Mouse (Mus musculus): ENCODE data around the gene Tmem143. TPM values are rescaled to one million over a fixed set of nuclear protein-coding genes. Genes with fewer than 3 reads are reported as not detected.
A peak's percentile ranks its signal among the peaks of the same experiment; 100 is the strongest.
"Not testable (repeated sequence)": the region's sequence is repeated elsewhere in the genome, so short reads cannot be mapped to it uniquely, and the experiment has no call there.

The Tmem143 gene
- polyA plus RNA-seq, 1 experiment = 28.7 TPM

DNA sequence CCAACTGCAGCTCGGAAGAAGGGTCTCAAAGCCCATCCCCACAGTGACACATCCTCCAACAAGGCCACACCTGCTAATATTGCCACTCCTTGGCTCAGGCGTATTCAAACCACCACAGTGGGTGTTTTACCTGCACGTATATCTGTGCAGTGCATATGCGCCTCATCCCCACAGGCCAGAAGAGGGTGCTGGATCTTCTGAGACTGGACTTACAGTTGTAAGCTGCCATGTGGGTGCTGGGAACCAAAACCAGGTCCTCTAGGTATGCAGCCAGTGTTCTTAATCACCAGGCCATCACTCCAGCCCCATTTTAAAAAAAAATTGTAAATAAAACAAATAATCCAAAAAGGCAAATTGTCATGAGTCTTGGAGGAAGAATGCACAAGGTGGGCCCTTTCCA, 16.2 kb upstream of the Tmem143 start:
- 95% methylated on average over 4 of the region's 4 CpGs for WGBS
- no peak for DNase-seq (ENCODE audit: low read depth, low spot score)

DNA sequence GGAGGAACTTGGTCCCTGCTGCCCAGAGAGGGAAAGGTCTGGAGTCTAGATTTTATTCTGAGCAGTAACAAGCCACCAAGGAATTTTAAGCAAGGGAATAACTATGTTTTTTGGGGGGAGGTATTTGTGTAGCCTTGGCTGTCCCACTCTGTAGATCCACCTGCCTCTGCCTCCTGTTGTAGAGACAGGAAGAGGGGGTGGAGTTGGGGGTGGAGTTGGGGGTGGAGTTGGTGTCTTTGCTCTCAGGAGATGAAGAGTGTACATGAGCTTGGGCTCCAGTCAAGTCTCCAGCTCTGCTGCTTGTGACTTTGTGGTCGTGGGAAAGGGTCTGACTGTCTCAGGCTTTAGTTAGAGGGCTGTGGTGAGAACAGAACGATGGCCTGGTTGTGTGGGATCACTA, 15.7 kb upstream of the Tmem143 start:
- WGBS = 93% methylated on average over 2 of the region's 2 CpGs
- DNase-seq (ENCODE audit: low read depth, low spot score) = no peak

DNA sequence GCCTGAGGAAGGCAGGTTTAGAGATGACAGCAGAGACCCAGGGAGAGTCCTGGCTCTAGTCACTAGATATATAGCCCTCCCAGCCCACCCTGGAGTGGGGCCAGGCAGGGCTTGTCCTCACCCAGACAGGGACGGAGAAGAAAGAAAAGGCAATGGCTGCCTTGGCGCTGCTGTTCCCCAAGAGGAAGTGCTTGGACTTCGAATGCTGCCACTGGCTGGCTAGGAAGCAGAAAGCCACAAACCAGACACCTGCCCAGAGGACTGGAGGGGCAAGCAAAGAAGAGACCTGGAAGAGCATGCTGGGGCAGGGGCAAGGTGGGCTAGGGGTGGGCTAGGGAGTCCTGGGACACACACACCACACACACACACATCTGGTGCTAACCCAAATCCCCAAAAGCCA, 9.5 kb upstream of the Tmem143 start:
- WGBS = 38% methylated on average over 3 of the region's 3 CpGs
- DNase-seq (ENCODE audit: low read depth, low spot score) = no peak

DNA sequence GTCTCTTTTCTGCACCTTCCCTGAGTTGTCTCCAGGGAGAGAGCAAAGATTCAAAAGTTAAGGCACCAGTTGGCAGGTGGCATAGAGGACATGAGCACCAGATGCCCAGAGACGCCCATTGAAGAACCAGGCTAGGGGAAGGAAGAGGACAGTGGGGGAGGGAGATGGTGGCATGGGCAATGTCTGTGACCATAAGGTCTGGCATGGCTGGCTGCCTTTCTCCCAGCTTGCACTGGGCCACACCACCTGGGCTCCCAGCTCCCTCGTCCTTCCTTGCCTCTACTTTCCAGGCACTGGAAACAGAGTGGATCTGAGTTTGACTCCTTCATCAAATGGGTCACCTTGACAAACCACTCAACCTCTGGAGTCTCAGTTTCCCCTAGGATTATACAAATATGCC, 4.1 kb upstream of the Tmem143 start:
- WGBS = 88% methylated on average over 2 of the region's 2 CpGs
- no peak for DNase-seq (ENCODE audit: low read depth, low spot score)

DNA sequence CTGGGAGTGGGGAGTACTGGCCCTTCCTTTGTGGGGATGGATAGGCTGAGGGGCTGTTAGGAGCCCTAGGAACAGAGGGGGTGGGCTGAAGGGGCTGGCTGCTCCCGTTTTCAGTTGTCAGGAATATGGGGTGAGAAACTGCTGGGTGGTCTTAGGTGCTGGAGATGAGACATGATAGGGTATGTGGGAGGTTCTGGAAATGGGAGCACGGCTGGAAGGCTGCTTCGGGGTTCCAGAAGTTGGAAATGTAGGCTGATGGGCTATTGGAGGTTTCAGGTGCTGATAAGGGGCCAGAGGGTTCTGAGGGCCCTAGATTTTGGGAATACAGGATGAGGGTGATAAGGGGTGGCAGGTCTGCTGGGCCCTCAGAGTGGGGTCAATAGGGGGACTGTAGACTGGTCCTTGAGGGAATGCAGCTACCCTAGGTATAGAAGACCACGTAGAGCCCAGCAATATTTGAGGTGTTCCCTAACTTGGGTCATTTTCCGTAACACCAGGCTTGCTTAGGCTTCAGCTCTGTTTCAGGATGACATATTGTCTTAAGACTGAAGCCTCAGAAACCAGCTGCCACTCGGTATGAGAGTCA, 717 bp upstream of the Tmem143 start:
- WGBS = 70% methylated on average over 6 of the region's 6 CpGs

DNA sequence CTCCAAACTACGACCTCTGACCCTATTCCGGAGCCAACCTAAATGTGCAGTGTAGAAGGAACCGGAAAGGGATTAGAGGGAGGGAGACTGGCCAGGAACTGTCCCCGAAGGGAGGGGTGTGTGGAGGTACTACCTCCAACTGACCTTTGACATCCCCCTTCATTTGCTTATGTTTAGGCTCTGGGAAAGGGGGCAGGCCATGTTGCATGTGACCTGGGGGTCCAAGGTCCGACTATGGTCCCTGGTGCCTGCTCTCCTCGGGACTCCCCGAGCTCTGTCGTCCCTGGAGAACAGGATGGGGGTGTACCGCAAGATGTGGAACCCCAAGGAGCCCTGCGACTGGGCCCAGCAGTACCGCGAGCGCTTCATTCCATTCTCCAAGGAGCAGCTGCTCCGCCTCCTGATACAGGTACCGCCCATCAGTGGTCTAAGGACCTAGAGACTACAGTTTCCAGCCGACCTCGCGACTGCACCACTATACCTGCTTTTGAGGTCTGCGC, 567 bp downstream of the Tmem143 start:
- no peak for DNase-seq (ENCODE audit: low read depth, low spot score)
- WGBS = 1% methylated on average over 19 of the region's 19 CpGs

More for the DNA sequence above, 717 bp upstream of the Tmem143 start:
- no peak for DNase-seq (ENCODE audit: low read depth, low spot score)

DNA sequence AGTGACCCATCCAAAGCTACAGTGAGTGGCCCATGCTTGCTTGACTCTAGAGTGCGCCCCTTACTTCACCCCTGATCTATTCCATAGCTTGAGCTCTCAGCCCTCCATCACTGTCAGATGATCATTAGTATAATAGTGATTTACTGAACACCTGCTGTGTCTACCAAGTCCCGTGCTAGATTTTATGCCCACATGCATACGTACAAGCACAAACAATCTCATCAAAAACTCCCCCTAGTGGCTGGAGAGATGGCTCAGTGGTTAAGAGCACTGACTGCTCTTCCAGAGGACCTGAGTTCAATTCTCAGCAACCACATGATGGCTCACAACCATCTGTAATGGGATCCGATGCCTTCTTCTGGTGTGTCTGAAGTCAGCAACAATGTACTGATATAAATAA, 1.4 kb downstream of the Tmem143 start:
- 41% methylated on average over 4 of the region's 4 CpGs for WGBS
- not testable (repeated sequence) for DNase-seq (ENCODE audit: low read depth, low spot score)

DNA sequence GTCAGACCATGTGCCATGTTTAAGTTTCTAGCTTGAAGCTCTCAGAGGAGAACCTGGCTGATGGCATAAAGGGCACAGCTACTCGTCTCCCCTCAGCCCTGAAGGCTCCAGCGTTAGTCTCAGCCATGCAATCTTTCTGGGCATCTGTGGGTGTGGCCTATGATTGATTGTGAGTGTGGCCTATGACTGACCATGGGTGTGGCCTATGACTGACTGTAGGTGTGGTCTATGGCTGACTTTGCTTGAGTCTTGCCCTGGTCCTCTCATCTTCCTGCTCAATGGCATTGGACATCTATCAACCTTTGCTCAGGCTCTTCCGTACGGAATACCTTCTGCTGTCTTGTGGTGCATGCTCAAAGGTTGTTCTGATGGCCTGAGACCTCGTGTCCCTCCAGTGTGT, 4.8 kb downstream of the Tmem143 start:
- DNase-seq (ENCODE audit: low read depth, low spot score) = no peak

DNA sequence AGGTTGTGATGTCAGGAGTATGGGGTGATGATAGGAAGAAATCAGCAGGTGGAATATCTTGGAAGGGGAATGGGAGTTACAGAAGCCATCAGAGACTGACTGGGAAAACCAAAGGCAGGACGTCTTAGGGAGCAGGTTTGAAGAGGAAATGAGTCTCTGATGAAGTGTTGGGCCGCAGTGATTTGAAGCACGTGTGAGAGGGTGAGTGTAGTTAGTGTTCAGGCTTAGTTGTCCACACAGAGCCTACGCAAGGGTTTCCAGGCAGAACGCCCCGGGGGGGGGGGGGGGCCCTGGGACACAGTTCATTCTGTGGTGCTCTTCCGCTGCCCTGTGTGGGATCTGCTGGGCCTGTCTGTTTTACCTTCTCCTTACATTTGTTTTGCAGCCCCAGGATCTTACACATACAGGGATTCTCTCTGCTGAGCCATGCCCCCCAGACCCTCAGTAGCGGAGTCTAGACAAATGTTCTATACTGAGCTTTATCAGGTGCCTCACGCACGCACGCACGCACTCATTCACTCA, 5.8 kb downstream of the Tmem143 start:
- WGBS = 69% methylated on average over 12 of the region's 12 CpGs

More for the DNA sequence above, 4.8 kb downstream of the Tmem143 start:
- WGBS = 46% methylated on average over 5 of the region's 5 CpGs

DNA sequence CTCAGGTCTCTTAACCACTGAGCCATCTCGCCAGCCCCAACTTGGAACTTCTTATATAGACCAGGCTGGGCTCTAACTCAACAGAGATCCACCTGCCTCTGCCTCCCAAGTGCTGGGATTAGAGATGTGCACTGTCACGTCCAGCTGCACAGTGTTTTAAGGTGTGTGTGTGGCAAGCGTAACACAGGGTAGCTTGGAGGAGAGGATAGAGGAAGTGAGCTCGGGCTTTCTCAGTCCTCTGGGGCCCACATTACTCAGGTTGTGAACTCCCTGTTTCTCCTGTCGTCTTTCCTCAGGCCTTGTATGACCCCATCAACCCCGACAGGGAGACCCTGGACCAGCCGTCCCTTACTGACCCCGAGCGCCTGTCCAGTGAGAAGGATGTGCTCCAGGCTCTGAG, 9.9 kb downstream of the Tmem143 start:
- DNase-seq (ENCODE audit: low read depth, low spot score) = no peak
- 87% methylated on average over 9 of the region's 9 CpGs for WGBS

More for the DNA sequence above, 5.8 kb downstream of the Tmem143 start:
- DNase-seq (ENCODE audit: low read depth, low spot score) = no peak

DNA sequence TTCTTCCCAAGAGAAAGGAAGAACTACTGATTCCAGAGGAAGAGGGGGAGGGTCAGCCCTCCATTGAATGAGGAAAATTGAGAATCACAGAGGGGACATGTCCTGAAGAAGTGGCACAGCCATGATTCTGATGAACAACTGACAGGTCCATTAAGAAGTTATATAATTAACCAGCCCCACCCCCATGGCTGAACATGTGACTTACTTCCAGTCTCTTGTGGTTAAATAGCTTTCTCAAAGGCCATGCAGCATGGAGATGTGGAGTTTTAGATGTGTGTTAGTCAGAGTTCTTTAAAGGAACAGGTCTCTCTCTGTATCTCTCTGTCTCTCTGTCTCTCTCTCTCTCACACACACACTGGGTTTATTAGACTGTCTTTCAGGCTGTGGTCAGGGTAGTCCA, 11.6 kb downstream of the Tmem143 start:
- DNase-seq (ENCODE audit: low read depth, low spot score) = no peak

DNA sequence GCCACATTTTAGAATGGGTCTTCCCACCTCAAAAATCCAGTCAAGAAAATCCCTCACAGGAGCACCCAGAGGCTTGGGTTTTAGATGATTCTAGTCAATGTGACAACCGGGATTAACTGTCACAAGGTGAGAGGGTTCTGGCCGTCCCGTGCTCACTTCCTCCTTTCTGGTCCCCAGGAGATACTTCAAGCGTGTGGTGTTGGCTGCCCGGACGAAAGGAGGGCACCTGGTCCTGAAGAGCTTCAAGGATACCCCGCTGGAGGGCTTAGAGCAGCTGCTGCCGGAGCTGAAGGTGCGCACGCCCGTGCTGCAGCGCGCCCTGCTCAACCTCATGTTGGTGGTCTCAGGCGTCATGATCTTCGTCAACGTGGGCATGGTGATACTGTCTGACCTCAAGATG, 12.4 kb downstream of the Tmem143 start:
- no peak for DNase-seq (ENCODE audit: low read depth, low spot score)
- 94% methylated on average over 16 of the region's 16 CpGs for WGBS

DNA sequence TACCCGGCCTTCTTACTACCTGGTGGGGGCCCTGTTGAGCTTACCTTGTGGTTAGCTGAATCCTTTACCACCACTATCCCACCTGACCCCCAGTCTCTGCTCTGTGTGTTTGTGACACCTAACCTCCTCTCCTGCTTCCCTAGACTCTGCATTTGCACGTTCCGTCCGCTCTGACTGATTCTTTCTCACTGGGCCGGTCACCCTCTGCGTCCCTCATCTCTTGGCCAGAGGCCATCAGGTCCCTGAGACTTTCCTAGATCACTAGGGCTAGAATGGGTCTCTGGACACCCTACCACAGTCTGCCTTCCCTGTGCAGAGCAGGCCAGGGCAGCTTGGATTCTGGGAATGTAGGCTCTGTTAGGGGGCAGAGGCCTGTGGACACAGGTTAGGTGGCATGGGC, 17.3 kb downstream of the Tmem143 start:
- no peak for DNase-seq (ENCODE audit: low read depth, low spot score)
- WGBS = 90% methylated on average over 6 of the region's 6 CpGs

DNA sequence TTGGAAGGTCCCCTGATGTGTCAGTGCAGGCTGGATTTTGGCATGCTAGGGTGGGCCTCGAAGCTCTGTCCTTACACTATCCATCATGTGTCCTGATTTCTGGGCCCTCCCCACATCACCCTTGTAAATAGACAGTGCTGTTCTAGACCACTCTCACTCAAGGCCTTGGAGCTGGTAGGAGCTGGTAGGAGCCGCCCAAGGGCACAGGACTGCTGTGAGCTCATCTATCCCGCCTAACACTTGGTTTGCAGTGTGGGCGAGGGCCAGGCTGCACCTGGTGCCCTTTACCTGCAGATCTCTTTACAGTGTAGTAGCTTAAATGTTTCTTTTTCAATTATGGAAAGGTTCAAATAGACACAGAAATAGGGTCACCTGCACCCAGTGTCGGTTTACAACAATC, 18.3 kb downstream of the Tmem143 start:
- no peak for DNase-seq (ENCODE audit: low read depth, low spot score)
- WGBS = 56% methylated on average over 5 of the region's 5 CpGs

DNA sequence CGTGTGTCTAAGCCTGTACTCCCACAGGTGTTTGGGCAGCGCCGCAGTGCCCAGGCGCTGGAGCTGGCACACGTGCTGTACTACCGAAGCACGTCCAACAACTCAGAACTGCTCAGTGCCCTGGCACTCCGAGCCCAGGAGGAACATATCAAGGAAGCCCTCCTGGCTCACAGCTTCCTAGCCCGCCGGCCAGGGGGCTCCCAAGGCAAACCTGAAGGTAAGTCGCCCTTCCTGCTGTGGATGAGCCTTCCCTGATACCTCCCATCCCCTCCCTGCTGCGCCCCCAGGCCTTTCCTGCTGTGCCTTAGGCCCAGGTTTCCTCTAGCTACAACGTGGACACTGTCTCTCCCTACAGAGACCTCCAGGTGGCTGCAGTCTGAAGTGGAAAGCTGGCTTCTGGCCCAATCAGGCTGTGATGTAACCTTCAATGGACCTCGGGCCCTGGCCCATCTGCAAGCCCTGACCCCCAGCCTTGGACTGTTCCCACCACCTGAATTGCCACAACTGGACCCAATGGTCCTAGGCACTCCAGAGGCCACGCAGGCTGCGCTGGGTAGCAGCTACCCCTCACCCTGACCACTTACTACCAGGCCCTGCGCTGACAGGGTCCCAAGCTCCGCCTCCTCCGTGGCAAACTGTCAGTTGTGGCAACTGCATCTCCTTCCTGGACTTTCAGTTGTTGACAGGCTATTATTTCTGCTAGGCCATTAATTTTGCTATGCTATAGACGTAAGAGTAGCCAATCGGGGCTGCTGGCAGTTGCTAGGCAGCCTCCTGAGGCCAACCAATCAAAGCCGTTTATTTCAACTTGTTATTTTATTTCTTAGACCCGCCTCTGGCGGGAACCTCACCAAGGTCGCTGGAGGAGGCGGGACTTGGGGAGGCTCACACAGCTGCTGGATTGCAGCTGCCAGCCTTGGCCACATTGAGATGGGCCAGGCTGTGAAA, 19.6 kb downstream of the Tmem143 start:
- WGBS = 28% methylated on average over 26 of the region's 26 CpGs
- DNase-seq (ENCODE audit: low read depth, low spot score) = peak; percentile 52

DNA sequence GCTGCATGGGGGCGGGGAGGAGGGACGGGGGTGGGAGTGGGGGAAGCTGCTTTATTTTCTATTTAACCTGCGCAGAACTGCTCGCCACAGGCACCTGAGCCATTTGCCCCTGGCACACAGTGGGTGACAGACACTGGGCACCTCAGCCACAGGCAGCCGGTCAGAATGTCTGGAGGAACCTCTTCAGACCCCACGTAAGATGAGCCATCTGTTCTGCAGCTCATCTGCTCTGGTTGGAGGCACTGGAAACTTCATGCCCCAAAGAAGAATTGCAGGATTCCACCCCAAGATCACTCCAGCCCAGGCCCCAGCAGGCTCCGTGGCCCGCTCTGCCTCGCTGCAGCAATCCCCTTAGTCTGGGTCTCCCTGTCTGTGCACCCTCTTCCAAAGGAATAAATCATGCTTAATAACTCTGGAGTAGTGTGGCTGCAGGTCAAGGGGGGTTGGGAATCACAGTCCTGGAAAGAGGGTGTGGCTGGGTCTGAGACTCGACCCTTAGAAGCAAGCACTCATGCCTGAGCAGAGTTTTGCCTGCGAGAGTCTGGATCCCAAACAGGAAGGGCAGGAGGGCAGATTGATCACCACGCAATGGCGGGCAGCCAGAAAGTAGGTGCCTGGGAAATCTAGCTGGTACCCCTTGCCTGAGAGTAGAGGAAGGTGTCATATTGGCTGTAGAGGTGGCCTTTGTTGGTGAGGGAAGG, 20.4 kb downstream of the Tmem143 start:
- WGBS = 19% methylated on average over 13 of the region's 13 CpGs
- no peak for DNase-seq (ENCODE audit: low read depth, low spot score)

DNA sequence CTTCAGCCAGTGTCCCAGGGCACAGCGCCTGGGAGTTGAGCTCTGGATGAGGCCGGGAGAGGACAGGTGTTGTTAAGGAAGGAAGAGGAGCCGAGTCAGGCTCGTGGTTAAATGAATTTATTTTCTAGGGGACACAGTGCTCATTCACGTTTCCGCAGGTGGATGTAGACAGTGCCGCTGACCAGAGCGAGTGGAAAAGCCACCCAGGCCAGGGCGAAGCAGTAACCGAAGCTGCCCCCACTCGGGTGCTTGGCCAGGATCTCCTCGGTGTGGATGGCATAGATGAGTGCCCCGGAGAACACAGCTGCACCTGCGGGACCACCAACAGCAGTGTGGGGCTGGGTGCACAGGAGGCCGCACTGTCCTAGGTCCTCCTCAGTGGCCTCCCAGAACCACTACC, 21.2 kb downstream of the Tmem143 start:
- 77% methylated on average over 15 of the region's 15 CpGs for WGBS
- DNase-seq (ENCODE audit: low read depth, low spot score) = no peak

DNA sequence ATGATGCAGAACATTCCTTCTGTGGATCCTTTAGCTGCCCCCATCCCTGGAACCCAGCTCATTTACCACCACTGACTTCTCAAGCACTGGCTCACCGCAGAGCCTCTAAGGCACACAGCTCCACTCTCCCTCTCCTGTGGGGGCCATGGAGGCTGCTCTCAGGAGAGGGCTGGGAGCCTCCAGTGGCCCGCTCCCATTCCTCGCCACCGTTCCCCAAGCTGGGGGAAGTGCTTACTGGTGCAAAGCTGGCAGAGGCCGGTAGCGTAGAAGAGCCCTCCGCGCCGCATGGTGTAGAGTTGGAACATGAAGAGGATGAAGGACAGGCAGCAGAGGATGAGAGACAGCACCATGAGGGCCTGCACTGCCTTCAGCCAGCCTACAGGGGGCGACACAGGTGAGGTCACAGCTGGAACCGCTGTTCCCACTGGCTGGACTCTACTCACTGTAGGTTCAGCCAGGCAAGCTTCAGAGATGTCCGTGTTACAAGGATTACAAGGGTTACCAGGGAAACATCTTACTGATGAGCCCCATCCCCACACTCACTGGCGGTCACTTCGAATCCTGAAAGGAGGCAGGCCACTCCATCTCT, 22.4 kb downstream of the Tmem143 start:
- DNase-seq (ENCODE audit: low read depth, low spot score) = no peak
- 82% methylated on average over 14 of the region's 14 CpGs for WGBS

DNA sequence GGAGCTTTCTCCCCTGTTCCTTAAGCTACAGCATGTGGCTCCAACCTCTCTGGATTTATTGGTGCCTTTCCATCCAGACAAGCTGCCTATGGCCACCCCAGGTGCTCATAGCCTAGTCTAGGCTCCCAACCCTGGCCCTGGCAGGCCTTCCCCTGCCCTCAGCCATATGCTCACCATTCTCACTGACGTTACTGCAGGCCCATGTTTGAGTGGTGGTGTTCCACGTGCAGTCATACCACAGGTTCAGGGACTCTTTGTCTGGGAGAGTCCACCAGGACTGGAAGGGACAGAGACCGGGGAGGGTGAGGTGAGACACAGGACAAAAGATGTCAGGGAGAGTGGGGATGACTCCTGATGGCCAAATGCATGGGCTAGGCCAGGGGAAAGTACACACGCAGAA, 23.0 kb downstream of the Tmem143 start:
- 60% methylated on average over 4 of the region's 4 CpGs for WGBS
- no peak for DNase-seq (ENCODE audit: low read depth, low spot score)

All from large intestine, adult 2 months (tissue).